Mouse (Mus musculus) midbrain, embryonic 11.5 days (tissue): ENCODE measurements at regions not wholly inside any gene's neighbourhood (a gene's known extent, or its start where the extent isn't known, plus 50 kb on each side); places are given as distances from the start of the nearest gene placed in this dataset.

Experiments used
- ATAC-seq: fragments of 200-750 bp; cut with Nextera tagmentation; 2 replicates; pipeline ENCODE4 v1.8.0; 2017; ENCODE audit warnings: moderate TSS enrichment, moderate library complexity; ENCODE audit not compliant: low FRiP score
- DNase-seq: peaks from one replicate; pipeline ENCODE4 v3.0.0; 2015; ENCODE audit warnings: low spot score; ENCODE audit errors: missing footprints
- H3K27ac ChIP-seq: fragments of 300-500 bp; sonication (generic); 2 replicates; pipeline ENCODE4 v1.5.1; 2014; ENCODE audit warnings: low read depth, low read length
- H3K27me3 ChIP-seq: fragments of 300-500 bp; sonication (generic); 2 replicates; pipeline ENCODE4 v1.6.1; 2014; ENCODE audit warnings: mild to moderate bottlenecking, low read length, moderate library complexity, mixed read lengths; ENCODE audit not compliant: control insufficient read depth, insufficient read depth
- H3K36me3 ChIP-seq: fragments of 300-500 bp; sonication (generic); 2 replicates; pipeline ENCODE4 v1.6.1; 2014; ENCODE audit warnings: mild to moderate bottlenecking, low read length, moderate library complexity, mixed read lengths; ENCODE audit not compliant: control insufficient read depth, insufficient read depth
- H3K4me1 ChIP-seq: fragments of 300-500 bp; sonication (generic); 2 replicates; pipeline ENCODE4 v1.6.1; 2014; ENCODE audit warnings: low read length; ENCODE audit not compliant: control insufficient read depth, insufficient read depth
- H3K4me2 ChIP-seq: fragments of 300-500 bp; sonication (generic); 2 replicates; pipeline ENCODE4 v1.6.1; 2014; ENCODE audit warnings: mild to moderate bottlenecking, moderate library complexity
- H3K4me3 ChIP-seq: fragments of 300-500 bp; sonication (generic); 2 replicates; pipeline ENCODE4 v1.5.1; 2014; ENCODE audit warnings: low read depth, low read length
- H3K9ac ChIP-seq: fragments of 300-500 bp; sonication (generic); 2 replicates; pipeline ENCODE4 v1.6.1; 2014; ENCODE audit warnings: low read length
- H3K9me3 ChIP-seq: fragments of 300-500 bp; sonication (generic); 2 replicates; pipeline ENCODE4 v1.6.1; 2016; ENCODE audit warnings: low read length; ENCODE audit not compliant: control insufficient read depth
- WGBS: fragments of 180-500 bp; shearing (Covaris S2); extraction: QIAGEN DNeasy Blood & Tissue Kit; methylation state at CpG from one replicate; pipeline ENCODE4 v1.1.7; 2014; 5-methylcytosine and 5-hydroxymethylcytosine counted together

DNA sequence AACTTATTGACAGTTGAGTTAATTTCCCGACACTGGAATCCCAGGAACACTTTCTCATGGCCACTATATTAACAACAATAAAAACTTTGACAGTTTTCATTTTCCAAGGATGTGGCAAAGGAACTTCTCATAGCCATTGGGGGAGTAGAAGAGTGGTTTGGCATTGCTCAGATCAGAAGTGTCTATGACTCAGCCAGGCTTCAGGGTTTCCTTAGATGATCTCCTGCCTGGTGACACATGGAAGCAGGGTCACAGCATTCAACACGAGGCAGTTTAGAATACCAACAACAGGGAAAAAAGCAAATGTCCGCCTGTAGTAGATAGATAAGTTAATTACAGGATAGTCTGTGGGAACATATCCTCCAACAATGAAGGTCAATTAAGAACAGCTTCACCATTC is 228.1 kb upstream of the Gm12728 start:
- Histone ChIP-seq H3K9ac (no peak overlapping the region), H3K4me3 (no peak overlapping the region), H3K4me2 (no peak overlapping the region), H3K36me3 (no peaks in the 10 kb centered on the region), H3K27me3 (no peaks in the 10 kb centered on the region), H3K27ac (no peak overlapping the region), H3K9me3 (no peaks in the 10 kb centered on the region), H3K4me1 (no peaks in the 10 kb centered on the region)
- ATAC-seq (no peak), DNase-seq (no peak)
- WGBS = 72% methylated on average over 3 of the region's 3 CpGs

GRCm38 (mm10) chr4:105565796-105566195 is 223.9 kb upstream of the Gm12728 start:
- H3K36me3 ChIP-seq = no peaks in the 10 kb centered on the region
- no peaks in the 10 kb centered on the region for H3K9me3 ChIP-seq
- H3K27ac ChIP-seq = no peak overlapping the region
- no peak overlapping the region for H3K9ac ChIP-seq
- no peak for ATAC-seq
- no peak overlapping the region for H3K4me2 ChIP-seq
- WGBS = 80% methylated on average over 7 of the region's 7 CpGs
- no peak overlapping the region for H3K4me3 ChIP-seq
- no peak for DNase-seq
- no peaks in the 10 kb centered on the region for H3K27me3 ChIP-seq
- no peaks in the 10 kb centered on the region for H3K4me1 ChIP-seq

DNA sequence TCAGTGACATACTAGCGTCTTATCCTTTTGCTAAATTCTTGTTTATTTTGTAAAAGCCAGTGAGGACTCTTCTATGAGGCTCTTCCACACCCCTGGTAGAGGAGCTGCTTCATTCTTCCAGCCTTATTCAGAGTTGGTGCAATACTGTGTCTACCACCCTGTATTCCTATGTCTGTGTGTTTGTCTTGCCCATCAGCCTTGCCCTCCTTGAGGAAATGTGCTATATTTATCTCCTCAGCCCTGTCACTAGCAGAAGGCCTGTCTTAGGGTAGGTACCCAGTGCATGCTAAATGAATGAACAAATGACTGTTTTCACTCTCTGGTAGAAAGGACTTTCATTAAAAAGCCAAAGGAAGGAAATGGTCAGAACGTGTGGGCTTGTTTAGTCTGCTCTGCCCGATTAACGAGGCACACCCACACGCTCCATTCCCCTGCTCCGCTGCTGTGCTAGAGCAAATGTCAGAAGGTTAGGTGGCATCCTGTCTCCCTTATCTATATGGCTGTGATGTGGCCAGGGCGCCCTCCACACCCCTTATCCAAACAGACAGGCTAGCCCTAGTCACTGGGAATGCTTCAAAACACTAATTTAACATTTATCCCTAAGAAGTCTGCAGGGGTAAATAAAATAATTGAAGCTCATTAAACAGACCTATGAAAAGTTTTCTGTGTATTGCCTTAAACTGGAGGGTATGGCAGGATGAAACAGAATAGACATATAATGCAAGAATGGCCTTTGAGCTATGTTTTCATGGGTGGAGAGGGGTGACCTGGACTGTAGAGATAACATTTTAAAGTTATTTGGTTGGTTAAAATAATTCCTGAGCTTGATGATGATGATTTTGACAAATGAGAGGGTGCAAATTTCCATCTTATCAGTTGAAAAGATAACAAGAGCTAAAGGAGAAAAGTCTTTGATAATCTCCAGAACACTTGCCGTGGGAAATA is 222.9 kb upstream of the Gm12728 start:
- Histone ChIP-seq H3K36me3 (no peaks in the 10 kb centered on the region), H3K27ac (no peak overlapping the region), H3K9me3 (no peaks in the 10 kb centered on the region), H3K27me3 (no peaks in the 10 kb centered on the region), H3K9ac (no peak overlapping the region), H3K4me1 (no peaks in the 10 kb centered on the region), H3K4me2 (no peak overlapping the region), H3K4me3 (no peak overlapping the region)
- ATAC-seq (no peak), DNase-seq (no peak)
- 88% methylated on average over 8 of the region's 8 CpGs for whole genome bisulfite sequencing

DNA sequence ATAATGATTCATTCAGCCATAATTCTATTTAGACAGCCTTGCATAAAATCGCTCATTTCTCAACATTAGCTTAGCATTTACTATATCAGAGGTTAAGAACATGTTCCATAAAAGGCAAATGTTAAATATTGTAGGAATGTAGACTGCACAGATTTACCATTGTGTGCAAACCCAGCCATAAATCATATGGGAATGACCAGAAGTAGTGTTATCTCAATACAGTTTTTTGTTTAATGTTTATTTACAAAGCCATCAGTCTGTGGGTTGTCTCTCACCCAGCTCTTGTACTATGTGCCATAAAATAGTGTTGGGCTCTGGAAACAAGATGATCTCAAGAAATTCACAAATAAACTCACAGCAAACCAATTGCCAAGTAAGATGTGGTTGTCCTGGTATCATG is 220.0 kb upstream of the Gm12728 start:
- 85% methylated on average over 1 of the region's 1 CpGs for WGBS
- DNase-seq (no peak), ATAC-seq (no peak)
- Histone ChIP-seq H3K4me3 (no peak overlapping the region), H3K36me3 (no peaks in the 10 kb centered on the region), H3K9me3 (no peaks in the 10 kb centered on the region), H3K27me3 (no peaks in the 10 kb centered on the region), H3K9ac (no peak overlapping the region), H3K4me1 (no peaks in the 10 kb centered on the region), H3K27ac (no peak overlapping the region), H3K4me2 (no peak overlapping the region)

DNA sequence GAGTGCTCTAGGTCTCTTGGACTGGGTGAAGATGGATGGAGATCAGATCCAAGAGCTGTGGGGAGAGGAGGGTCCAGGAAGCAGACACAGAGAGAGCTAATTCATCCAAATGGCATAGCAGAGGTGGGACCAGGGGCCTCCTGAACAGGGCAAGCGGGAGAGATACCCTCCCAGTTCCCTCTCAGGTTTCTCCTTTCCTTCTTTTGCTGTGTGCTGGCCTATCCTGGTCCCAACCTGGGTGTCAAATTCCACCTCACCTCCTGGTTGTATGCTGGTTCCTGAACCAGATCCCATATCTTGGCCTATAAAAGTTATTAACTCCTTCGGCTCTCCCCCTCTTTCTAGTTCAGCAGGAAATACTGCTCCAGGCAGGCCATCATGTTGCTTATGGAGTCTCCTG is 214.1 kb upstream of the Gm12728 start:
- Histone ChIP-seq H3K4me3 (no peak overlapping the region), H3K9me3 (no peaks in the 10 kb centered on the region), H3K9ac (no peak overlapping the region), H3K27ac (no peak overlapping the region), H3K4me2 (no peak overlapping the region), H3K27me3 (no peaks in the 10 kb centered on the region), H3K36me3 (no peaks in the 10 kb centered on the region), H3K4me1 (no peaks in the 10 kb centered on the region)
- ATAC-seq (no peak), DNase-seq (no peak)
- WGBS = 85% methylated on average over 2 of the region's 2 CpGs

DNA sequence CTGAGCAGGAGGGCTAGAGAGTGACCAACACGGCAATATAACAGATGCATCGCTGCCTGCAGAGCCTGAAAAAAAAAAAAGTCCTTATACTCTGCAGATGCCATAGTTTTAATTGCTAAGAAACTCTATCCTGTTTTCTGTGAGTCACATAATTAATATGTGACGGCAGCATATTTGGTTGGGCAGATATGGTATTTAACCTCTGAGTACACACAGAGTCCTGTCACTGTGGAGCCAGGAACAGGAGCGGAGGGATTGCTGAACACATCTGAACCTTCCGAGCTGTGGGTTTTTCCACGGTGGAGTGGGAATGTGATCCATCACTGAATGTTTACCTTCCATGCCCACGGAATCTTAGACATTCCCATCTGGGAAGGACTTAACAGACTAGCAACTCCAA is 208.7 kb upstream of the Gm12728 start:
- no peaks in the 10 kb centered on the region for H3K36me3 ChIP-seq
- H3K27me3 ChIP-seq = no peaks in the 10 kb centered on the region
- 83% methylated on average over 7 of the region's 7 CpGs for WGBS
- H3K4me3 ChIP-seq = no peak overlapping the region
- no peak overlapping the region for H3K4me2 ChIP-seq
- no peak overlapping the region for H3K9ac ChIP-seq
- H3K9me3 ChIP-seq = no peaks in the 10 kb centered on the region
- H3K27ac ChIP-seq = no peak overlapping the region
- ATAC-seq (no peak), DNase-seq (no peak)
- no peaks in the 10 kb centered on the region for H3K4me1 ChIP-seq

DNA sequence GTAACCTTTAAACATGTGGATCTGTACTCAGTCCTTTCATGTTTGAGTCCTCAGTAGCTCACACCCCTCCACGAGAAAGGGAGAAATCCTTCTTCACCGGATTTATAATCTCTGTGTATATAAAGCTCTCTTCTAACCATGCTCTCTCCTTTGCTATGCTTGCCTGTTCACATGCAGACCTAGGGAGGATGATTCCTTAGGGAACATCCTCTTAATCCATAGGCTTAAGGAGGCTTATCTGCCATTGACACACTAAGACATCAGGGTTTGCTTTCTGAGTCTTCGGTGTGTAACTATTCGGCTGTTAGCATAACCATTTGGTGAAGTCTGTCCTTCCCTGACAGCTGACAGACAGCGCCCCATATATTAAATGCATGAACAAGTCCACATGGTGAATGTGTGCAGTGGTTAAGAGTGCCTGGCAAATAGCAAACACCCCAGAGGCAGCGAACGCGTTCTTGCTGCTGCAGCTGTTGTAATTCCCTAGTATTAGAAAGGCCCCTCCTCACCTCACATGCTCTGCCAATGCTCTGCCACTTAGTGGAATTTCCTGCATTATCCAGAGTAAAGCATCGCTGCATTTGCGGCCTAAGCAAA is 205.2 kb upstream of the Gm12728 start:
- Histone ChIP-seq H3K4me3 (no peak overlapping the region), H3K9me3 (no peaks in the 10 kb centered on the region), H3K4me2 (no peak overlapping the region), H3K4me1 (no peaks in the 10 kb centered on the region), H3K27me3 (no peaks in the 10 kb centered on the region), H3K27ac (no peak overlapping the region), H3K36me3 (no peaks in the 10 kb centered on the region), H3K9ac (no peak overlapping the region)
- no peak for DNase-seq
- ATAC-seq = no peak; the same call in 1 of the 2 replicates
- 56% methylated on average over 10 of the region's 10 CpGs for WGBS

DNA sequence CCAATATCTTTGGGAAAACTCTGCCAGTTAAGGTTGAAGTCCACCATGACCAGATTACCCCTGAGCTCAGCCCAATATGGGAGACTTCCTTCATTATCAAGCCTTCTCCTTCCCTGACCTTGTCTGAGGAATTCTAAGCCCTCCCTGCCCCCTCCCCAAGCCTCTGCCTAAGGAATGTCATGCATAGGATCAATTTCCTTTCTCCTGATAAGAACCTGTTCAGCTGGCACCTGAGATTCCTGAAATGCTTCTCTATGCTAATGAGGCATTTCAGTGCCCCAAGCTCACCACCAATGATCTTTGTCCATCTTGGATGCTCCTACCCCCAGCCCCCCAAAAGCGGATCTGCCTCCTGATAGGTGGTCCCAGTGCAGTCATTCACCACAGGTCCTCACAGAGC is 186.0 kb upstream of the Gm12728 start:
- no peak overlapping the region for H3K4me2 ChIP-seq
- H3K36me3 ChIP-seq = no peaks in the 10 kb centered on the region
- no peaks in the 10 kb centered on the region for H3K9me3 ChIP-seq
- ATAC-seq (no peak), DNase-seq (no peak)
- H3K4me1 ChIP-seq = peaks cover 2% of the 10 kb centered on the region; the same call in 1 of the 2 replicates
- H3K4me3 ChIP-seq = no peak overlapping the region
- H3K27me3 ChIP-seq = no peaks in the 10 kb centered on the region
- no peak overlapping the region for H3K27ac ChIP-seq
- WGBS = 83% methylated on average over 1 of the region's 1 CpGs
- no peak overlapping the region for H3K9ac ChIP-seq

GRCm38 (mm10) chr4:105604607-105605006 is 185.1 kb upstream of the Gm12728 start:
- no peak for ATAC-seq
- WGBS = 87% methylated on average over 2 of the region's 2 CpGs
- Histone ChIP-seq H3K9me3 (no peaks in the 10 kb centered on the region), H3K27me3 (no peaks in the 10 kb centered on the region), H3K4me1 (peaks cover 2% of the 10 kb centered on the region; the same call in 1 of the 2 replicates), H3K27ac (no peak overlapping the region), H3K36me3 (no peaks in the 10 kb centered on the region), H3K4me2 (no peak overlapping the region), H3K9ac (no peak overlapping the region), H3K4me3 (no peak overlapping the region)
- DNase-seq = no peak
